Mouse (Mus musculus) testis, postnatal 14 days (tissue): Measurements from ENCODE around the gene Atrnl1.
A peak's percentile ranks its signal among the peaks of the same experiment; 100 is the strongest.
"Not testable (repeated sequence)": the region's sequence is repeated elsewhere in the genome, so short reads cannot be mapped to it uniquely, and the experiment has no call there.

Experiments used
- DNase-seq: peaks from one replicate; pipeline ENCODE4 v3.0.0; 2021; ENCODE audit warnings: low spot score

Gene Atrnl1

DNA sequence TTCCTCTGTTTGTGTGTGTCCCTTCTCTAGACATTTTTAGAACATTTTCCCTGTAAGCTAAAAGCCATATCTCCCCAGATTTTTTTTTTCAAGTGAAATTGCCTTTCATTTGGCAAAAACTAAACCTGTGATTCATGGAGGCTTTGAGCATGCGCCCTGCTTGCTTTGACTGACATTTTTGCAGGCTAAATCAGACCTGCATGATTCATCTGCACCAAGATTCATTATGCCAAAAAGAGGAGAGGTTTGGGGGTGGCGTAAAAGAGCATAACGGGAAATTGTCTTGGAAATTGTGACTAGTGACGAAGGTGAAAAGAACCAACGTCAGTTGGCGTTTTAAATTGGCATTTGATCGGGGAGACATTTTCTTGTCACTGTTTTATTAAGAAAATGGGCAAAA lies 358.9 kb downstream of the Atrnl1 start:
- DNase-seq, result no peak

DNA sequence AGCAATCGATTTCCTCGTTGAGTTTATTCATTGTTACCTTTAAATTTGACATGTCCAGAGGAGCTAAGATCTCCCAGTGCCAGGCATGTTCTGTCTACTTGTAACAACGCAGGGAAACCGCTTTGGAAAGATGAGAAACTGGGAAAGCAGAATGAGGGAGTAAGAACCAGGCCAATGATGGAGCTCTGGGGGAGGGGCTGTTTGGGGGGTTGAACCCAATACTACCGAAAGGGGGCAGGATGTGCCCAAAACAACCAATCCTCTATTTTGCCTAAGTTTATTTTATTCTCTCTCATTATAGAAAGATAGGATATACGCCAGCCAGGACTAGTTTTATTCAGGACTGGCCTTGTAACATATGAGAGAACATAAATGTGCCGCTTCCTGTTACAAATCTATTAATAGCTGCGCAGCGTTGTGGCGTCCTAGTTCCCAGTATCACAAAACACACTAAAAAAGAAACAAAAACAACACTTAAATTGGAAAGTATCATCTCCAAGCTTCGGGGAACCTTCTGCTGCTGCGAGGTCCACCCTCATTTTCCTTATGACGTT lies 359.6 kb downstream of the Atrnl1 start:
- no peak for DNase-seq

DNA sequence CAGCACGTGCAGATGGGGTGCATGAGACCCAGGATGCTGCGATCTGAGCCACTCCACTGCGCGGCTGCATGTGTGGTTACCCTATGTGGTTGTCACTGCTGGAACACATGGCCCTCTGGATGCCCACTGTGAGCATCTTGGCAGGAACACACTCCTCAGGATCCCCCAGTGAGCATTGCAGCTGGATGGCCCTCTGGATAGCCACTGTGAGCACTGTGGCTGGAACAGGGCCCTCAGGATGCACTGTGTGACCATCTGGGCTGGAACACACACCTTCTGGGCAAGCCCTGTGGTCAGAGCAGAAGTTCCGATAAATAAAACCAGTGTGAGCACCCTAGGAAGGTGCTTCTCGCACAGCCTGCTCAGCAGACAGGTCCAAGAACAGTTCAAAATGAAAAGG lies 364.4 kb downstream of the Atrnl1 start:
- DNase-seq, result no peak

DNA sequence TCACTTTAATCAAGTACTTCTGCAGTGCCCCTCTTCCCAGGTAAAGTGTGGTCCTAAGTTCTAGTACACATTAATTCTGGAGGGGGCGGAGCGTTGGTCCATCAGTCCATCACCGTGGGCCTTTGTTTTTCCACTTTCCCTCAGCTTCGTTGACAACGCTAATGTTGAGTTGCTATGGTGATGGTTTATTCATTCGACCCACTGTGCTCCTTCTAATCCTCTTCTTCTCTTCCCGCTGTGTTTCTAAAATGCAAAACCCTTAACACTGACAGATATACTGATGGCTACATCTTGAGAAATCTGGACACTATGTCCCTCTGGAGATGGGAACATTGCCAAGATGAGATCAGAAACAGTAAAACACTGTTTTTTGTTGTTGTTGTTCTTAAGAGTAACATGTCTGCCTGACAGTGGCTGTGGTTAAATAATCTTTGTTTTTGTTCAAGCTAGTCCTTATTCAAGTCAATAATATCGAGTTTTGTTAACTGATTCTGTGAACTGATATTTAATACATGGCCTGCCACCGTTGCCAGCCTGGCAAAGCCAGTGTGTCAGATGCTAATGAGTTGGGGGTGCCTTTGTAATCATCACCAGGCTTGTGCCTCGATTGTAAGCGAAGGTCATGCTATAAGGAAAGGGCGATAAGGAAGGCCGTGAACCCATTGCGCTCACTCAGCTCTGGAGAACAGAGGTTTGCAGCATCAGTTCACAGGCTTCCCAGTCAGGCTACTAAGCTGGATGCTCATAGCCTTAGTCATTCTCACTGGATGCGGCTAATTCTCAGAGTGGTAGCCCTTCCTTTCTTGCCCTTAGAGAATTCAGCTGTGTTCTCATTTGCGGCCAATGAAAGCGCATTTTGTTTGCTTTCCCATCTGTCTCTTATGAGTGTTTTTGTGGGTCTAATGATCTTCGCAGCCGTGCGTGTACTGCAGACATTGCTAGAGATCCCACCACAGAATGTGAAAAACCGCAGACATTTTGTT lies 375.4 kb downstream of the Atrnl1 start:
- DNase-seq, result no peak

DNA sequence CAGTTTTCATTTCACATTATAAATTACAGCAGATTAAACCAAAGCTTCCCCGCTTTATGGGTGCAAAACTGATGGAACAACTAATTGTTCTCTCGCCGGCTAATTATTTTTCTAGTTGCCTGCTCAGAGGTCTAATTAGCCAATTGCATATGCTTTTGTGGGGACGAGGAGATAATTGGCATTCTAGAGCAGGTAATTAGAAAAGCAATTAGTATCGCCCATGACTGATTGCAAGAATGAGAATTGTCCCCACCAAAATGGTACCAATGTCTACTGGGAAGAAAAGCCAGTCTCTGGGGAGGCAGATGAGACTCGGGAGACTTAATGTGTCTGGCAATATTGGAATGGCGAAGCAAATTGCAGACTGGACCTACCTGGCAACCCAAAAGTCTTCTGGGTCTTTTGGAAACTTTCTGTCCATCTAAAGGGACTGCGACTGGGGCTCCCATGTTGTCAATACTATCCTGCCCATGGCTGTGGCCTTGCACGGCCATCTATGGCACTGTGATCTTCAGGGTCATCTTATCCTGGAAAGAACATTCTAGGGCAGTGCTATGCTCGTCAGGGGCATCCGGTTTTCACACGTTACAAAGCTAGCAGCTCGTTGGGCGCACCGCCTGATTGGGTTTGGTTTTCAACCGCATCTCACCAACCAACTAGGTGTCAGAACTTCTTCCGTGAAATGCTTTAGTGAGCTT lies 377.0 kb downstream of the Atrnl1 start:
- DNase-seq, result no peak

DNA sequence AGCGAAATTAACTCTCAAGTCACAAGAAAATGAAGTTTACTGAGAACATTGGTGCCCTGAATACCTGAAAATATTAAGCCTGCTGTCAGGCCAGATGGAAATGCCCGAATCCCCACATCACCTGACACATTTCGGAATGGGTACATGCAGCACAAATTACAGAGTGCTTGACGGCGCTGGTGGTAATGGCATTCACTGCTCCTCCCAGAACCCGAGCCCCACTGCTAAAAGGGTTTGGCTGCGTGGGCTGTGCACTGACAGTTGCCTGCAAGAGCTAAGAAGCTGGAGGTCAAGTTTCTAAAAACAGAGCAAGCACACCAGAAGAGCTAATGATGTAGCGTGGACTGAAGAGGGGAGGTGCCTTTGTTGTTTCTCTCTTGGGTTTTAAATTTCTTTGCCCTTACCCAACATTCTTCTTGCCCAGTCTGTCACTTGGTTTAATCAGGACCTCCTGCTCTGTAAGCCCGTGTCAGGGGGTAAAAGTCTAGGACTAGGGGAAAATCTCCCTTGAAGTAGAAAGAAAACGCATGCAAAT lies 377.8 kb downstream of the Atrnl1 start:
- no peak for DNase-seq

DNA sequence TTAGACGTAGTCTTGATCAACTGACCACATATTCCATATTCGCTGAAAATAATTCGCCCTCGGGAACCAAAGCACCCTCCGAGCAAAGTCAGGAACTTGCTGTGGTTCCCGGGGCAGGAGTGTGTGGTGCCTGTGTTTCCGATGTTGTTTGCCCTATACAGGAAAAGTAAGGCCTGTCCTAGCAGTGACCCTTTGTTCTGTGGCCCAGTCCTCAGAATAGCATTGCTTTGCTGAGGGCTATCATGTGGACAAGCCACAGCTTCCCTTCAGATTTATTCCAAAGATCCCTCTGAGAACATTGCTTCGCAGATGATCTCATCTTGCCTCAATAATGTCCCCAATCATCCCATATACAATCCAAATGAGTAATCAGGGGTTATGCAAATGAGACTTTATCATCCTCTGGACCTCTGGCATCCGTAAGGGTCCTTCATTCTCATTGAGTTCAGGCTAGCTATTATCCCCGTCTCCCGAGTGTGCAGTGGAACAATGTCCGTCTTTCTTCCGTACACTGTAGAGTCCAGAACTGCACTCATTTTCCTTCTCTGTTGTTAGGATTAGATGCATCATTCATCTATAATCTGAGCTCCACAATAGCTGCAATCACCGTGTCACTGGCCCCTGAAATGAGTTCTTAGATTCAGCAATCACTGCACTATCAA lies 380.4 kb downstream of the Atrnl1 start:
- DNase-seq, result no peak

DNA sequence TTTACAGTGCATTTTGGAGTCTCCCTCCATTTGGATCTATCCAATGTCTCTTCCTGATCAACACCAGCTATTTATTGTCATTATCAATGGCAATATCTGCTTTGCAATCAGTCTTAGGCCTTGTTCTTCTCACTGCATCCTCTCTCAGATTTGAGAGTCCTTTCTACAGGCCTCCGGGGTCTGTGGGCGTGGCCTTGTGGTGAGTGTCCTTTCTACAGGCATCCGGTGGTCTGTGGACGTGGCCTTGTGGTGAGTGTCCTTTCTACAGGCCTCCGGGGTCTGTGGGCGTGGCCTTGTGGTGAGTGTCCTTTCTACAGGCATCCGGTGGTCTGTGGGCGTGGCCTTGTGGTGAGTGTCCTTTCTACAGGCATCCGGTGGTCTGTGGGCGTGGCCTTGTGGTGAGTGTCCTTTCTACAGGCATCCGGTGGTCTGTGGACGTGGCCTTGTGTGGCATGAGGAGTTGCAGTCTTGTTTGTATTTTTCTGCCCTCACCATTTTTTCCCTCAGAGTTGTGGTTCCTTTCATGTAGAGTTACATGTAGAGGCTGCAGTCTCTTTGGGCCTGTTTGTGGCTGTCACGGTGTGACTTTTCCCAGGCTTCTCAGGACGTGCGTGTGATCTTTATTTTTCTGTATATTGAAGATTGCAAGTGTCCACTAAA lies 383.5 kb downstream of the Atrnl1 start:
- DNase-seq, result not testable (repeated sequence)

DNA sequence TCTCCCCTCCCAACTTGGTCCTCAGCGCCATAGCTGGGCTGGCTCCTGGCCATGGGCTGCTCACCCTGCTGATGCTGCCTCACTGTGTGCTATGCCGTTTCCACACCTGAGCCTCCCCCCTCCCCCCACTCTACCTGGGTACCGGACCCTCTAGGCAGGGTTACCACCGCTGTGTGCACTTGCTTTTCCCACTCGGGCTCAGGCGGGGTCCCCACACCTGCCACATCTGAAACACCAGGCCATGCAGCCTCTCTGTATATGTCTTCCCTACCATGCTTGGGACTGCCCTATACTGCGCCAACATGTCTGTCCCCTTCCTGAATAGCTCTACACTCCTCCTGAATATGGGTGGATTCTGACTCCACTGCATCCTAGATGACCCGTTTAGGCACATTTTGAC lies 384.2 kb downstream of the Atrnl1 start:
- DNase-seq, result no peak

DNA sequence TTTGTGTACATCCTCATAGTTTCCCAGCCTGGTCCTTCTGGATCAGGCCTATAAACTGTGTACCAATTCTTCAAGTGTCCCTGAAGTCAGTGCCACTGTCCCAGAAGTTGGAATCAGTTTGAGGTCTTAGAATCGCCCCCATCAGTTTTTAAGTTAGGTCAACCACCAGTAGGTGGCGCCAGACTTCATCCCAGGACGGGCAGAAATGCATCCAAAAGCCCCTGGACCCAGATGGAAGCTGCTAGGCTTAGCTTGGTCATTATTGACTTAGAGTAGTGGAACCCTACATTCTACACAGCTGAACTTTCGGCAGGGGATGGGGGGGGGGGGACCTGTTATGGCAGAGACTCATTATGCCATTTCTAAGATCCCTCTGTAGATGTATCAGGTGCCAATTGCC lies 387.1 kb downstream of the Atrnl1 start:
- no peak for DNase-seq

DNA sequence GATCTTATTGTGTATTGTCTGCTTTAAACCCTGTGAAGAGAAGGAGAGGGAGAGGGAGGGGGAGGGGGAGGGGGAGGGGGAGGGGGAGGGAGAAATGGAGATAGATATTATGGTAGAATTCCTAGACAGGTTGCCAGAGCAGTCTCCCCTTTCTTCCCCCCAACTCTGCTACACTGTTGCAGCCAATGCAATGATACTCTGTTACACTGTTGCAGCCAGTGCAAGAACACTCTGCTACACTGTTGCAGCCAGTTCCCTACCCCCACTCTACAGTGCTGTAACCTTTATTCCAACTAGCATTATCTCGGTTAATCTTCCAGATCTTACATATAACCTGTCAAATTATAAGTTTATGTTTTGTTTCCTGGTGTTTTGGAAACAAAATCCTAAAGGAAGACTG lies 400.8 kb downstream of the Atrnl1 start:
- peak; percentile 60 for DNase-seq

DNA sequence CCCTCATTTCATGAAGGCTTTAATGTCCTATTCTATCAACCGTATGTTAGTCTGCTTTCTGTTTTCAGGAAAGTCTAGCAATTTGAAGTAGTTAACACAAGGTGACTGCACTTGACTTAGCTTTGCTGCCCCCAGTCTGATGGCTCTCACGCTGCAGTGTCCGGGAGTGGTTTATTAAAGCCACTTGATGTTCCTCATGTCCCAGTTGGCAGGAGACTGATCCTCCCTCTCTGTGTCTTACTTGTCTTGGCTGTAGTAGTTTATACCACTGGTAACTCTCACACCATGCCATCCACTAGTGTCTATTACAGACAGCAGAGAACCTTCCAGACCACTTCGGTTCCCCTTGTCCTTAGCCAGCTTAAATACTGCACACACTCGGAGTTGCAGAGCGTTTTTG lies 404.9 kb downstream of the Atrnl1 start:
- DNase-seq, result no peak

DNA sequence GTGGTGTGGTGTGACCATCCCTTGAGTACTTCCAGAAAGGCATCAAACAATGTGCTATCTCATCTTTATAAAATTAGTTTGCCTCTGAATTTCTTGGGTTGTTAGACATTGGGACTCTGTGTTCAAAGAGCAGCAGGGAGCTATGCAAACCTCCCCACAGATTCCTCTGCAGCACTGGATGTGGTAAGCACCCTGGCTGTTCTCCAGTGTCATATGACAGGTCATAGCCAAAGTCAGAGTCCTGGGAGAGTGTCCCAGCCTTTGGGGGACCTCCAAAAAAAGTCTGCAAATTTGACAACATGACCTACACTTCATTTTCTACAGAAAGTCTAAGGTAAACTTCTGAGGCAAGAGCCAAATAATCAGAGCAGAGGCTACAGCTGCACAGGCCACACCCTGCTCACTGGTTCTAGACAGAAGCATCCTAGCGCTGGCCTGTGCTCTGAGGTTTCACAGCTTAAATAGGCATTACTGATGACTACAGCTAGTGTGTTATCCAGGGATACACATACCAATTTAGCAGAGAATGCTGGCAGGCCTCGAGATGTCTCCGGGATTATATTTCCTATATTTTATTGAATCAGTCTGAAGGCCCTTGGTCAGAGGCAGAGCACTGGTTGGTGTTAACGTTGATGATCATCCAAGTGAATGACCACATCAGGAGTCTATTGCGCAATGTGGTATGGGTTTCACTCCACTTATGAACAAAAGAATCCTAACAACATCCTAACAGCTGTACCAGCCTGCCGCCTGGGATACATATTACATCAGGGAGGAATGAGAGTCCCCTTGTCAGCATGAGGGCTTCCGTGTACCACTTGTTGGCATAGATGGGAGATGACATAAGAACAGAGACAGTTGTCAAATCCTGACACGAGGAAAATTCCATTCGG lies 406.0 kb downstream of the Atrnl1 start:
- DNase-seq, result peak; percentile 21

DNA sequence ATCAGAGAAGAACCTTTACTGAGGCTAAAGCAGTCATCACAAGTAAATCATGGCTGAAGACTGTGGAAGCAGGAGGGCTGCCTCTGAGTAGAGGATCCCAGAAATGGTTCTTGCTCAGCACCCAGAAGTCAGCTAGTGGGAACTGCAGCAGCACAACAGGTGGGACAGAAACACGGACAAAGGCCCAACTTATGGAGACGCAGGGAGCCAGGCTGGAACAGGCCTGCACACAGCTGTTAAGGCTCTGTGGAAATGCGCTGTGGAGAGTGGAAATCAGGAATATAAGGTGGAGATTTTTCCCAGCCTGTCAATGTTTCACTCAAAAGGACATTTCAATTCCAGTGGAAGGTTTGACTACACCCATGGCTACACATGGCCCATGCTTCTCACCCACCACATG lies 406.6 kb downstream of the Atrnl1 start:
- no peak for DNase-seq

DNA sequence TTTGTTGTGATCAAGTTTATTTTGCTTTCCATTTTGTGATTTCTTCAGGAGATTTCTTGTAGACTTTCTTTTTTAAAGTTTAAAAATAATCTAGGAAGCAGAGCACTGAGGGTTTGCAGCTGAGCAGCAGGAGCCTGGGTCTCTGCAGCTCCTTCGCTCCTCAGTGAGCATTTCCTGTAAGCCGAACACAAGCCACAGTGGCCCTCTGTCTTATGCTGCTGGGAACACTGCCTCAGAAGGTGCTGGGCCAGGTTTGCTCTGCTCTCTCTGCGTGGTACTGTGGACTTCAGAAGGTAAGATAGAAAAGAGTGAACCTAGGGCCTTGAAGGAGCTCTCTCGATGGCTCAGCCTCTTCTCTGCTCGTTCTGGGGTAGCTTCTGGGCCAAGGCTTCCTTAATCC lies 407.9 kb downstream of the Atrnl1 start:
- no peak for DNase-seq

DNA sequence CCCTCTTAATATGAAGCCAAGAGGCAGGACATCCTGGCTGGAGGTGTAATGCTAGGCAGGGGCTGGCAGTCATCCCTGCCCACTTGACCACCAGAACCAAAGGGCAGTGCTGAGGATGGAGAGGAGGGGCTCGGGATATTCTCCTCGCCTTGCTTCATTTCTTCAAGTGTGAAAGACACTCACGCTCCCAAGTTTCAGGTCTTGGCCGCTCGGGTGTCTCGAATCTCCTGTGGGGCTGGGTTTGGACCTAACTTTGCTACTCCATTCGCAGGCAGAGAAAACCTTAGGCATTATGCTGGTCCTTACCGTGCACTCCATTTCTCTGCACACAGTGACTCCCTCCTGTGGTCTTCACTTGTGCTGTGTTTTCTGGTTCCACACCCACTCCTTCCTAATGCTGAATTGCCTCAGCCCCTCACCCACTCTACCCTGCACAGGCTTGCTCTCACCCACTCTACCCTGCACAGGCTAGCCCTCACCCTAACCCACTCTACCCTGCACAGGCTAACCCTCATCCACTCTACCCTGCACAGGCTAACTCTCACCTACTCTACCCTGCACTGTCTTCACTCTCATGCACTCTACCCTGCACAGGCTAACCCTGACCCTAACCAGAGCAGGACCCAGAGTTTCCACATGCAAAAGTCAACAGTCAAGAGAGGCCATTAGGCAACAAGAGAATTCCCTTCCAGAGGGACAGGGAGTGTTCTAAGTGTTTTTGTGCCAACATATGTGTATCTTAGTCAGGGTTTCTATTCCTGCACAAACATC lies 410.9 kb downstream of the Atrnl1 start:
- DNase-seq, result no peak

DNA sequence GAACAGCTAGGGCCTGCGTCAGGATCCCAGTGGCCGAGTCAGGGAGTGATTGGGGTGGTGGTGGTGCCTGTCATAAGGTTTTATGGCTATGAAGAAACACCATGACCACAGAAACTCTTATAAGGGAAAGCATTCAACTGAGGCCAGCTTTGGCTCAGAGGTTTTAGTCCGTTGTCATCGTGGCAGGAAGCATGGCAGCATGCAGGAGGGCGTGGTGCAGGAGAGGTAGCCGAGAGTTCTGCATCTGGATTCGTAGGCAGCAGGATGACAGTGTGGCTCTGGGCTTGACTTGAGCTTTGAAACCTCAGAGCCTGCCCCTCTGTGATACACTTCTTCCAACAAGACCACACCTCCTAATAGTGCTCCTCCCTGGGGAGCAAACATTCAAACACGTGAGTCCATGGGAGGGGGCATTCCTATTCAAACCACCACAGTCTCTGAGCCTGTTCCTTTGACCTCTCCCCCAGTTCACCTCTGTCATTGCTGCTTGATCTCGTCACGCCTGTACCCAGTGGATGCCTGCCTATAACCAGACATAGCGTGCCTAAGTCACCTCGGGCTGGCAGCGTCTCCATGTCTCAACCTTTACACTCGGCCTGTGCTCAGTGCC lies 412.5 kb downstream of the Atrnl1 start:
- no peak for DNase-seq

DNA sequence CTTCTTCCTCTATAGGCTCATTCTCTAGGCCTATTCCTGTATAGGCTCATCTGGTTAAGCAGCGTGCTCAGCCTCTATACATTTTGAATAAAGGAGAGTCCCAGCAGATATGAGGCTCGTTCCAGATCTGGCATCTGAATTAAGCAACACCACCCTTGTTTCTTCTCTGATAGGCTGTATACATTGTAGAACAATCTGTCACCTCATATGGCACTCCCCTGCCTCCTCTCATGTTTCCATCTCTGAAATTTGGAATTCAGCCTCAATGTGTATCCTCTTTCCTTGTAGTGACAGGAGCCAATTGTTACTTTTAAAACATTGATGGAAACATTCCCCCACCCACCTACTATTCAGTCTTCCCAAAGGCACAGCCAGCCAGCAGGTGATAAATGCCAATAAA lies 414.2 kb downstream of the Atrnl1 start:
- DNase-seq, result peak; percentile 45

DNA sequence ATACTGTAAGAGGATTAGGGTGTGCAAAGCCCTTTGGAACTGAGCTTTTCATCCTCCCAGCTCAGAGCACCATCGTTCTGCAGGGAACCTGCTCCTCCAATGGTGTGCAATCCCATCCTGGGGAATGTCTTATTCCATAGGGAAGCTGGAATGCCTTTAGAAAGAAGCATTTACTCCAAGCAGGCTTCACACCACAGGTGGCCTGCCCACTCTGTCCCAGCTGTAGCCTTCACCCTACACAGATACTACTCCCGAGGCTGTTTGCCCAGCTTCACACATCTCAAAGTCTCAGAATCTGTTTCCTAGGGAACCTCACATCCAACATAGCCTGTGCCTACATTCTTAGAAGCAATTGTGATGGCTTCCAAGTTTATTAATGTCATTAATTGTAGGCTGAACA lies 418.8 kb downstream of the Atrnl1 start:
- DNase-seq, result no peak
